Mouse (Mus musculus) kidney, adult 8-10 months (tissue): Measurements from ENCODE around the gene Coro2a.
"Not testable (repeated sequence)": the region's sequence is repeated elsewhere in the genome, so short reads cannot be mapped to it uniquely, and the experiment has no call there.

Experiments
- DNase-seq, 2 experiments: peaks; one replicate each; pipeline ENCODE4 v3.0.0; 2022

Gene Coro2a

DNA sequence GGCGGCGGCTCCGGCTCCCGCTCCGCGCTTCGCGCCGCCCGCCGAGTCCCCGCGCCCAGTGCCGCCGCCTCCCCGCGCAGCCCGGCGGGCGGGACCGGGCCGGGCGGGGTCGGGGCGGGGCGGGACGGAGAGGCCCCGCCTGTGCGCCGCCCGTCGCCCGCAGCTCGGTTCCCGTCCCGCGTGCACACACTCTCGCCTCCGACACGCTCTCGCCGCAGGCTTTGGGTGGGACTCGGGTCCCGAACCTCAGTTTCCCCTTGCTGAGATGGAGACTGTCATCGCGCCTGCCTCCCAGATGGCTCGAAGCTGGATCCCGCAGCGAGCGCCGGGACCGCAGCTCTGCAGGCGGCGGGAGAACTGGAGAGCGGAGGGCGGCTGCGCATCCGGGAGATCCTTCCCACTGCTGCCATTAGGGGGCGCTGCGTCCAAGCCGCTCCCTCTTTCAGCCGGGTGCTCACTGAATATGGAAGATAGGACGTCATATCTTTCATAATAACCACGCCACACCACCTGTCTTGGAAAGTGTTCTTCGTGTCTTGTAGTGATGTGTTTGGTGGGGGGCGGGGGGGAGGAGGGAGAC, at the start of gene Coro2a:
TSS of gene Coro2a (minus strand) at position 359 of the 580 bp plus-strand sequence.
- peak; percentile 44 to 66 for DNase-seq

GRCm38 (mm10) chr4:46650086-46650753, 48.2 kb upstream of the Coro2a start, which contains the start of gene Tbc1d2:
Gene Tbc1d2 (minus strand): TSS chr4:46650209.
- DNase-seq, result peak; percentile 95 to 97

DNA sequence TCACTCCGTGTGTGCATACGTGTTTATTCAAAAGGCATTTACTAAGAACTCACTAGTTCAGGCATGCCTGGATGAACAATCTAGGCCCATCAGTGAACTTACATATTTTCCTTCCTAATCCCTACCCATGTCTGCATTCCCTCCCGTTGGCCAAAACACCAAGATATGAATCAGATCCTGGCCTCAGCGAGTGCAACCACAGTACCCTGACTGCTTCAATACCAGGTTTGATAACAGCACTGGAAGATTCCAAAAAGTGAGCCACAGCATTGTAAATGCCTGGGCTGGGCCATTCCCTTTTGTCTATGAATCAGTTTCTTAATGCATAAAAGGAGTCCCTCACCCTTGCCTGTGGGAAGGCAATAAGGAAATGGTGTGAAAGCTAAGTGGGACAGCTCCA, 47.2 kb upstream of the Coro2a start:
- no peak for DNase-seq

- DNase-seq, result no peak
These were observed 41.7 kb upstream of the Coro2a start for GRCm38 (mm10) chr4:46643676-46644112.

DNA sequence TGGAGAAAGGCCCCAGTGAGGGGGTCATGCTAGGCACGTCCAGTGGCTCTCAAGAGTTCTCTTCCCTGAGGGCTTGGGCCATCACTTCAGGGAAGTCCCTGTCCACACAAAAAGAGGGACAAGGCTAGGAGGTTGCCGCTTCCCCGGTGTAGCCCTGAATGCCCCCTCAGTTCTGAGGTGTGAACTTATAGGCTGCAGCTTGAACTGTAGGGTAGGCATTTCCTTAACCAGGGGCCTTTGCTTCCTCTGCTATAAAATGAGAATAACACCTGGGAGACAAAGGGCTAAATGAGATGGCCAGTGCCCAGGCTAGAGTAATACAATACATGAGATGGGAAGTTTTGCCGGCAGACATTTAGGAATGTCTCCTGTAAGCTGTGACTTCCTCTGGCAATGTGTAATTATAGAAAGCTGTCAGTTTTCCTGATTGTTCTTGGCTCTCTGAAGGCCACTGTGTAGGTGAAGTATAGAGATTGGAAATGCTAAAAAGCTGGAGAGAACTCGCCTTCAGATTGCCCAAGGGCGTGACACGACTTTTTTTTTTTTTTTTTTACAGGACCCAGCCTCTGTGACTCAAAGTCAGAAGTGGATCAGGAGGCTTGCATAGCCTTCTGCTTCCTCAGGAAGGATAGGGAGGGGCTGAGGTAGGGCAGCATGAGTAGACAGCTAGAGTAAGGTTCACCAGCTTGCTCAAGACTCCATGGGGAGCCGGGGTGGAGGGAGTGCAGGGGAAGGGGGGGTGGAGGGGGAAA, 41.1 kb upstream of the Coro2a start:
- peak; percentile 23 to 44 for DNase-seq

DNA sequence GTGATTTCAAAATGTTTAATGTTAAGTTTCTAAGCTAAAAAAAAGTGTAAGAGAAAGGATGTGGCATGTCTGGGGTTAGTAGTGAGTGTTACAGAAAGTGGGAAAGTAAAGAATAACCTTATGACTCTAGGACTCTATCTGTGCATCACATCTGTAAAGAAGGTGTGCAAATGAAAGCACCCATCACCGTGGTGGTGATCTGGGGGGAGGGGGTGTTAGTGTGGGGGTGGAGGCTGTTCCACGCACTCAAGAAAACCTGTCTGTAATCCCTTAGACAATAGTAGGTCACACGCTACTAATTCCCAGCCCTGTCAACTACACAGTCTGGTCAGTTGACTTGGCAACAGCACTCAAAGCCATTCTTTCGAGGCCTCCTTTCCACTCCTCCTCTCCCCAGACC, 39.3 kb upstream of the Coro2a start:
- DNase-seq, result no peak

GRCm38 (mm10) chr4:46639866-46640265, 37.9 kb upstream of the Coro2a start:
- DNase-seq, result no peak

DNA sequence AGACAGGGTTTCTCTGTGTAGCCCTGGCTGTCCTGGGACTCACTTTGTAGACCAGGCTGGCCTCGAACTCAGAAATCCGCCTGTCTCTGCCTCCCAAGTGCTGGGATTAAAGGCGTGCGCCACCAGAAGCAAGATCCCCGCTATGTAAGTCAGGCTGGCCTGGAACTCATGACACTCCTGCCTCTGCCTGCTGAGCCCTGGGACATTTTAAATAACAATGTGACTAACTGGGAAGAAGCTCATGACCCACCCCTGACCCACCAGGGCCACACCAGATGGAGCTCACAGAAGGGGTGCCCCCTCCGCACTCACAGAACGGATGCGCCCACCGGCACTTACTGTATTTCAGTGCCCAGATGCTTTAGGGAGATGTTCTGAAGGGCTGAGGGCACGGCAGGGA, 35.2 kb upstream of the Coro2a start:
- not testable (repeated sequence) for DNase-seq

DNA sequence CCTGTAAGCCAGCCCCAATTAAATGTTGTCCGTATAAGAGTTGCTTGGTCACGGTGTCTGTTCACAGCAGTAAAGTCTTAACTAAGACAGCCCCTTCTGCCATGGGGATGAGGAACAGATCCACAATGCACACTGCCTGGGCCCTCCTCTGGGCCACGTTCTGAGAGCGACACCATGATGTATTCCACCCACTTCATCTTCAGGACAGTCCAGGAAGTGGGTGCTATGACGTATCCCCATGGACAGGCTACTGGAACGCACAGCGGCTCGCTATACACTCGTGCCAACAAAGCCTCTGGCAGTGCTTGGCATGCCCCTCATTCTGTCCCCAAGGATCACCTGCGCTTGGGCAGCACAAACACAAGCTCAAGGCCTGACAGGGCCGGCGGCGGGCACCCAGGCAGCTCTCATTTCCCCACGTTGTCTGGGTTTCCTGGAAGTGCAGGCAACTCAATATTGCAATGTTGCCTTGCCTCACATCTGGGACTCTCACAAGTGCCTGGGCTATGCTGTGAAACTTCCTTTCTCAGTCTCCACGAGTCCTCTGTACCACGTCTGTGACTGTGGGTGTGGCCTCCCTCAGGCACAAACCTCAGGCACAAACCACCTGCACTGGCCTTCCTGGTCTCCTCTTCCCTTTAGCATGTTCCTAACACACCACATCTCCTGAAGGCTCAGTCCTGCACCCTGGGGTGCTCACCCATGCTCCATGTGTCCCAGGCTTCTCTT, 33.9 kb upstream of the Coro2a start:
- no peak for DNase-seq

DNA sequence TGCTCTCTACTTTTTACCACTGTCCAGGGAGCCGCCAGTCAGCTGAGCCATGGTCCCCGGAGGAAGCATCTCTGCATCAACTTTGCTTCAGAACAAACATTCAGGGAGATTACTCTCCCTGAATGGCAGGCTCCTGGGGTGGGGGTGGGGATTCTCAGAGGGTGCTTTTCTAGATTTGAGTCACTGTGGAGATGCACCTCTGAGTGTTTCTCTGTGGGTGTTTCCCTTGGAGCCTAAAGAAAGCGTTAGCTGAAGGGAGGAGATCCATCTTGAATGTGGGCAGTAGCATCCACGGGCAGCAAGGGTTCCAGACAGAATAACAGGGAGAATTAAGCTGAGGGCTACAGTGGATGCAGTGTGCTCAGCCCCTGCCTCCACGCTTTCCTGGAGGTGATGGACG, 32.9 kb upstream of the Coro2a start:
- DNase-seq, result no peak

DNA sequence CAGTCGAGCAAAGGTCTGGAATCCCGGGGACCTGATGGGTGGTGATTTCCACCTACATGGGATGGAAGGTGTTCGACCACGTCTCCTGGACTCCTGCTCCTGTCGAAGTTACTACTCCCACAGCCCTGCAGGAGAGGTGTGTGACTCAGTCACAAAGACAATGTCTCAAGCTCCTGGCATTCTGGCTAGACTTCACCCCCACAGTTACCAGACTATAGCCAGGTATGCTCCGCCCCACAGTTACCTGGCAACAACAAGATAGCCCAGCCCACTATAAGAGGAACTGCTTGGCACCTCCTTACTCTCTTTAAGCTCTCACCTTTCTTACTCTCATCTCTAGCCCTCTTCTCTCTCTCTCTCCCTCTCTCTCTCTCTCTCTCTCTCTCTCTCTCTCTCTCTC, 31.6 kb upstream of the Coro2a start:
- not testable (repeated sequence) for DNase-seq

DNA sequence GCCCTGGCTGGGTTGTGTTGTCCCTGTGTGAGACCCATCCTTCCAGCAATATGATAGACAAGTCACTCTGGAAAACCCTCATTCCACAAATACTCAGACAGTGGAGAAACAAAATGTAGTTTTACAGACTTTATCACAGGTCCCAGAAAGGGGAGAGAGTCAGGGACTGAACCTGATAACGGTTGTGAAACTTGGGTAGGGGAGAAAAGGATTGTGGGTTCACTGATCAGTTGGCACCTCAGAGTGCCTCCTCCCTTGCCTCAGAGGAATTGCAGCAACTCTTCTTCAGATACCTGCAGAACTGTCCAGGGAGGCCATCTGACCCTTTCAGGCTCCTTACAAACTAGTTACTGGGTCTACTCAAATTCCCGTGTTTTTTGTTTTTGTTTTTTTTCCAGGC, 30.5 kb upstream of the Coro2a start:
- no peak for DNase-seq

- DNase-seq, result peak; percentile 25 to 30
These were observed 28.4 kb upstream of the Coro2a start for GRCm38 (mm10) chr4:46630390-46630789.

- DNase-seq, result no peak
These were observed 26.9 kb upstream of the Coro2a start for GRCm38 (mm10) chr4:46628873-46629272.

DNA sequence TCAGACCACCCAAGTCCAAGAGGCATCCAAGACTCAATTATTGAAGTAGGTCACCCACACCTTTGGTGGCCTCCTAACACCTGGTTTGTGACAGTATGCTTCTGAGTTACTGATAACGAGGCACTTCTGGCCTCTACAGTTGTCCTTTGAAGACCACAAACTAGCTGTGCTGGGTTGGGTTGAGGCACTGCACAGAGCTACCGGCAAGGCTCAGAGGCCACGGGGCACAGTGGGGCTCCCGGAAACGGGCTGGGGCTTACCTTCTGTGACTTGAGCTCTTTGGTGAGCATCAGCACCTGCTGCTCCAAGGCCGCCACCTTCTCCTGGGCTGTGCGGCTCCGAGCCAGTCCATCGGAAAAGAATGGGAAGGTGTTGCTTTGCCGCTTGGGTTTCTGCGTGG, 26.1 kb upstream of the Coro2a start:
- DNase-seq, result no peak

- no peak for DNase-seq
These were observed 23.1 kb upstream of the Coro2a start for GRCm38 (mm10) chr4:46625101-46625500.

DNA sequence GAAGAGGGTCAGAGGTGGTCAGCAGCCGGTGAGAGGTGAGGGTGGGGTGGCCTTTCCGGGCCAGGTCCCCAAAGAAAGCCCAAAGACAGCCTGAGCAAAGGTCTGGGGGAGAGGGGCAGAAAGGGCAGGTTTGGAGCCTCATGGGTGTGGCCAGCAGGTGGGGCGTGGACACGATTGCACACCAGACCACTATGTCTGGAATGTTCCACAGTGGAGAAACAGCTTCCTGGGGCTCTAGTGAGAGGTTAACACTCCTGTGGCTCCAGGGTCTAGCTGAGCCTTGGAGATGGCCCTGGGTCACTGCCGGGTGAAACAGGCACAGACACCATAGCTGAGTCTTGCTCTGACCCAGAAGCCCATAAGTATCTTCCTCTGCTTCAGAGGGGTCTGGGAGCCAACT, 21.0 kb upstream of the Coro2a start:
- no peak for DNase-seq

DNA sequence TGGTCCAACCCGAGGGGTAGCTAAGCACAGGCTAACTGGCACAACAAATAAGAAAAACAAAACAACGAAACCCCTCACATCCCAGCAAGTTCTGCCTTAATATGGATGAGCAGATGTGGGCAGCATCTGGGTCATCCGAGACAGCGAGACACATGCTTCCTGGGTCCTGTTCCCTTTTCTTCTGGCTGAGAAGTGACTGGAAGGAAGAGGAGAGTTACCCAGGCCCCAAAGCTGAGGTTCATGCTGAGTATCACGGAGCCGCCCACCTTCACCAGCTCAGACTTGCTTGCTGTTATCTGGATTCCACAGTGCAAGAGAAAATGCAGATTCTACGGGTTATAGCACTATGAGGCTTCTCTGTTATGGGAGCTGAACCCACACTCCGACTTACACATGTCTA, 18.9 kb upstream of the Coro2a start:
- no peak for DNase-seq

- DNase-seq, result no peak
These were observed 18.3 kb upstream of the Coro2a start for GRCm38 (mm10) chr4:46620330-46620729.

GRCm38 (mm10) chr4:46618196-46618817, 16.3 kb upstream of the Coro2a start:
- DNase-seq, result no peak

DNA sequence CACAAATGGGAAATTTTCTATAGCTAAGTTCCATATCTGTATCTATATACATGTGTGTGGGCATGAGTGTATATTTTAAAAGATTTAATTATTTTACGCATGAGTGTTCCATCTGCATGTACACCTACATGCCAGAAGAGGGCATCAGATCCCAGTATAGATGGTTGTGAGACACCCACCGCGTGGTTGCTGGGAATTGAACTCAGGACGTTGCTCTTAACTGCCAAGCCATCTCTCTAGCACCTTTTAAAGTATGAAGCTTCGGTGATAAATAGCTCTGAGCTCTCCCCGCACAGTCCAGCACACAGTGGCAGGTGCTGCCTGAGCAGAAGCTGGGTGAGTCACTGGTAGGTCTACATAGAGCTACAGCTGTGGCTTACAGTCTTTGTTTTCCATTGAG, 15.4 kb upstream of the Coro2a start:
- DNase-seq, result no peak

DNA sequence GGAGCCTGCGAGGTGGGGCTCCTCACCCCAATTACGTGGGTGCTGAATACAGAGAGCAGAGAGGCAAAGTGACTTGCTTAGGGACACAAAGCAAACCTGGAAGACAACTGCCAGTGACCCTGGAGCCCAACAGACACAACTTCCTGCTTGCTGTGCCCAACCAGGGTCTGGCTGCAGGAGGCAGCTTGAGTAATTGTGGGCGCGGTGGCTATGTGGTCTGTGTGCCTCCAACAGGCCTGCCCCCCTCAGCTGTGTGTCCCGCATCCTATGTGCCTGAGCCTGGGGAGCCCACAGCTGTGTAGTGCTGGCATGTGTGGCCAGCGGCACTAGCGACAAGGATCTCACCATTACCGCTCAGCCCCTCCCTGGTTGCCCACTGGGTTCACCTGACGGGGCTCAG, 12.6 kb upstream of the Coro2a start:
- no peak for DNase-seq

- DNase-seq, result no peak
These were observed 11.6 kb upstream of the Coro2a start for GRCm38 (mm10) chr4:46613618-46614017.
